Comparison of ENCODE assay signal across 20 mouse cellular contexts in genomic region chr1:79757161-79757560, GRCm38 (mm10). TPM values are rescaled to one million over a fixed set of nuclear protein-coding genes. Genes with fewer than 3 reads are reported as not detected.
DNase-seq lines count a peak whose midpoint lies in the region; ATAC-seq and TF ChIP-seq lines count a peak whose summit lies in the region.
"Had no signal": no experiment of that assay in that cellular context is flagged by ENCODE, and none has a peak within 500 bp of the region (broad histone marks: within the 10 kb centered on the region; RNA-seq: fewer than 3 reads in every experiment).

No protein-coding gene starts in this region.

- no peak for ATAC-seq in lung, embryonic 14.5 days (ENCODE audit: insufficient read depth)
- ATAC-seq in heart, embryonic 15.5 days (replicated peaks; ENCODE audit: insufficient number of reproducible peaks, insufficient read depth, low FRiP score, low read depth): no peak
- no peak for ATAC-seq in forebrain, postnatal 0 days
- ATAC-seq in granulocyte monocyte progenitor cell, adult 5-6 weeks (replicated peaks; ENCODE audit: poor library complexity, severe bottlenecking): no peak
- ATAC-seq: activated CD4-positive, CD25-positive, alpha-beta regulatory T cell, adult 4 months; midbrain, embryonic 13.5 days had no signal

- DNase-seq in adrenal gland, postnatal 10 days: peak; percentile 34
- no peak for DNase-seq in adrenal gland, postnatal 25 days
- peak; percentile 31 for DNase-seq in lung, embryonic 14.5 days
- DNase-seq in lung, postnatal 36 days: no peak
- DNase-seq in kidney, postnatal 14 days: peak; percentile 81
- DNase-seq in forebrain, postnatal 0 days: no peak
- DNase-seq: cerebellum, adult 11-12 months; embryo, embryonic 11 days; layer of hippocampus, adult 9-11 months; lung, adult 18-20 months; right cerebral cortex, adult 18-20 months; thymus, postnatal 36 days had no signal

- H3K4me1 ChIP-seq in lung, embryonic 14.5 days (ENCODE audit: insufficient read depth): 0 out of 2 replicates have a peak, but pooled peaks cover 4% of the 10 kb centered on the region
- peaks cover 27% of the 10 kb centered on the region for H3K4me1 ChIP-seq in heart, embryonic 15.5 days (replicated peaks)
- peaks cover 18% of the 10 kb centered on the region for H3K4me1 ChIP-seq in forebrain, postnatal 0 days (ENCODE audit: insufficient read depth)

- H3K9me3 ChIP-seq in lung, embryonic 14.5 days (ENCODE audit: low read depth, low read length): no peaks in the 10 kb centered on the region
- no peaks in the 10 kb centered on the region for H3K9me3 ChIP-seq in heart, embryonic 15.5 days (replicated peaks)
- no peaks in the 10 kb centered on the region for H3K9me3 ChIP-seq in forebrain, postnatal 0 days (ENCODE audit: low read length)
- H3K9me3 ChIP-seq: G1E; hindbrain, embryonic 12.5 days; limb, embryonic 12.5 days; midbrain, embryonic 13.5 days; neural tube, embryonic 12.5 days had no signal

- no peak overlapping the region for H3K4me2 ChIP-seq in lung, embryonic 14.5 days
- H3K4me2 ChIP-seq in heart, embryonic 15.5 days: no peak overlapping the region
- no peak overlapping the region for H3K4me2 ChIP-seq in forebrain, postnatal 0 days (ENCODE audit: low read depth)
- H3K4me2 ChIP-seq: hindbrain, embryonic 12.5 days; limb, embryonic 12.5 days; midbrain, embryonic 13.5 days; neural tube, embryonic 12.5 days had no signal

- 43% methylated on average over 7 of the region's 7 CpGs for WGBS in lung, embryonic 14.5 days
- WGBS in heart, embryonic 15.5 days: 52% methylated on average over 7 of the region's 7 CpGs
- WGBS in forebrain, postnatal 0 days: 77% methylated on average over 7 of the region's 7 CpGs

- no peak for TF ChIP-seq CTCF in lung, embryonic 14.5 days (IDR thresholded peaks at IDR 0.05; ENCODE audit: low read depth)
- no peak for TF ChIP-seq CTCF in forebrain, postnatal 0 days (IDR thresholded peaks at IDR 0.05; ENCODE audit: low read depth)

- no peak overlapping the region for H3K9ac ChIP-seq in lung, embryonic 14.5 days
- H3K9ac ChIP-seq in heart, embryonic 15.5 days: no peak overlapping the region
- H3K9ac ChIP-seq in forebrain, postnatal 0 days: no peak overlapping the region
- H3K9ac ChIP-seq: hindbrain, embryonic 12.5 days; limb, embryonic 12.5 days; midbrain, embryonic 13.5 days; neural tube, embryonic 12.5 days had no signal

- no peaks in the 10 kb centered on the region for H3K27me3 ChIP-seq in lung, embryonic 14.5 days (ENCODE audit: insufficient read depth, low read length)
- H3K27me3 ChIP-seq in heart, embryonic 15.5 days: no peaks in the 10 kb centered on the region
- H3K27me3 ChIP-seq in forebrain, postnatal 0 days (ENCODE audit: insufficient read depth, low read length): no peaks in the 10 kb centered on the region
- H3K27me3 ChIP-seq: hindbrain, embryonic 12.5 days; limb, embryonic 12.5 days; midbrain, embryonic 13.5 days; neural tube, embryonic 12.5 days had no signal

- H3K27ac ChIP-seq in lung, embryonic 14.5 days (ENCODE audit: low read depth): 0 out of 2 replicates have a peak overlapping the region, but pooled peaks have one; percentile 34
- H3K27ac ChIP-seq in heart, embryonic 15.5 days: peak overlapping the region; percentile 53
- no peak overlapping the region for H3K27ac ChIP-seq in forebrain, postnatal 0 days (ENCODE audit: low read depth, low read length)
- H3K27ac ChIP-seq: hindbrain, embryonic 12.5 days; limb, embryonic 12.5 days; midbrain, embryonic 13.5 days; neural tube, embryonic 12.5 days had no signal

- no peaks in the 10 kb centered on the region for H3K36me3 ChIP-seq in lung, embryonic 14.5 days (ENCODE audit: insufficient read depth)
- no peaks in the 10 kb centered on the region for H3K36me3 ChIP-seq in heart, embryonic 15.5 days
- H3K36me3 ChIP-seq in forebrain, postnatal 0 days (ENCODE audit: insufficient read depth): no peaks in the 10 kb centered on the region
- H3K36me3 ChIP-seq: hindbrain, embryonic 12.5 days; limb, embryonic 12.5 days; neural tube, embryonic 12.5 days had no signal

- H3K4me3 ChIP-seq in lung, embryonic 14.5 days (ENCODE audit: low read depth, low read length): no peak overlapping the region
- H3K4me3 ChIP-seq in heart, embryonic 15.5 days: no peak overlapping the region
- no peak overlapping the region for H3K4me3 ChIP-seq in forebrain, postnatal 0 days (ENCODE audit: low read depth, low read length)
- H3K4me3 ChIP-seq: hindbrain, embryonic 12.5 days; limb, embryonic 12.5 days; midbrain, embryonic 13.5 days; neural tube, embryonic 12.5 days had no signal

RNA-seq across cellular contexts. Expression of gene Mrpl44, which starts 18.7 kb away (rescaled TPM):
- total RNA-seq in adrenal gland, postnatal 10 days (2021): 10 to 100 TPM; 54.3 to 59.4 TPM
- total RNA-seq in adrenal gland, postnatal 25 days (2021): 48.4 and 59.6 TPM in 2 replicates
- polyA plus RNA-seq in lung, embryonic 14.5 days (2014; fragmentation: Nextera tagmentation; extraction: Ambion mirVana): 50.4 and 52.8 TPM in 2 replicates
- polyA plus RNA-seq in heart, embryonic 15.5 days (2015; fragmentation: Nextera tagmentation; extraction: Ambion mirVana): 46.6 and 47.6 TPM in 2 replicates
- total RNA-seq in forebrain, postnatal 0 days (2014; rRNA removed): 37.3 and 46.5 TPM in 2 replicates
- polyA plus RNA-seq in forebrain, postnatal 0 days (2015; fragmentation: Nextera tagmentation; extraction: Ambion mirVana): 33.3 and 34.8 TPM in 2 replicates
- total RNA-seq in granulocyte monocyte progenitor cell, adult 5-6 weeks (2014; fragmentation: Nextera tagmentation): 51.4 and 64.8 TPM in 2 replicates
- 60.6 and 88.9 TPM in 2 replicates for total RNA-seq in granulocyte monocyte progenitor cell, adult 5-6 weeks (2017)

RNA-seq across cellular contexts. Expression of gene Wdfy1, which starts 18.8 kb away (rescaled TPM):
- 10 to 100 TPM; 35.4 to 40.8 TPM for total RNA-seq in adrenal gland, postnatal 10 days (2021)
- 48.5 and 53.7 TPM in 2 replicates for total RNA-seq in adrenal gland, postnatal 25 days (2021)
- 39.9 and 40.2 TPM in 2 replicates for polyA plus RNA-seq in lung, embryonic 14.5 days (2014; fragmentation: Nextera tagmentation; extraction: Ambion mirVana)
- 32.0 and 32.2 TPM in 2 replicates for polyA plus RNA-seq in heart, embryonic 15.5 days (2015; fragmentation: Nextera tagmentation; extraction: Ambion mirVana)
- total RNA-seq in forebrain, postnatal 0 days (2014; rRNA removed): 69.2 and 90.1 TPM in 2 replicates
- polyA plus RNA-seq in forebrain, postnatal 0 days (2015; fragmentation: Nextera tagmentation; extraction: Ambion mirVana): 47.0 and 72.8 TPM in 2 replicates
- total RNA-seq in granulocyte monocyte progenitor cell, adult 5-6 weeks (2014; fragmentation: Nextera tagmentation): 24.7 and 31.1 TPM in 2 replicates
- total RNA-seq in granulocyte monocyte progenitor cell, adult 5-6 weeks (2017): 8.6 and 10.5 TPM in 2 replicates

Comparison
In these comparisons a context has a peak if more than half of its experiments do, and no peak if none do; other contexts are left out.
1. DNase-seq: peak in adrenal gland, postnatal 10 days (single experiment), lung, embryonic 14.5 days (single experiment) and kidney, postnatal 14 days (single experiment); none in adrenal gland, postnatal 25 days (single experiment), lung, postnatal 36 days (single experiment) and forebrain, postnatal 0 days (single experiment).